Mouse (Mus musculus): ENCODE results near the gene Sfpq. TPM values are rescaled to one million over a fixed set of nuclear protein-coding genes. Genes with fewer than 3 reads are reported as not detected.
"Not testable (repeated sequence)": the region's sequence is repeated elsewhere in the genome, so short reads cannot be mapped to it uniquely, and the experiment has no call there.

Sfpq gene
- polyA plus RNA-seq, 1 experiment from 2014 or later: 155 TPM

DNA sequence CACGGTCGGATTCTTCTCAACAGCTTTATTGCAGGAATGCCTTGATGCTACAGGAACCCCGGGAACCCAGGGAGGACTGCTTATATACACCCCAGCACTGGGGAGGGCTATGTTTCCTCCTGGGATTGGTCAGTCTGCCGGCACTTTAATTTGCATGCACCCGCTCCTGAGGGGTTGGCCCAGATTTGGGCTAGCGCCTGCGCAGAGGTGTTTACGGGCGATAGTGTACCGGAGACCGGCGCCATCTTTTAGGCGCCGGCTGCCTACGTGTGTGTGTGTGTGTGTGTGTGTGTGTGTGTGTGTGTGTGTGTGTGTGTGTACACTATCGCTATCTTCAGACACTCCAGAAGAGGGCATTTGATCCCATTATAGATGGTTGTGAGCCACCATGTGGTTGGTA, 21.8 kb upstream of the Sfpq start:
- WGBS: 94% methylated on average over 16 of the region's 16 CpGs

DNA sequence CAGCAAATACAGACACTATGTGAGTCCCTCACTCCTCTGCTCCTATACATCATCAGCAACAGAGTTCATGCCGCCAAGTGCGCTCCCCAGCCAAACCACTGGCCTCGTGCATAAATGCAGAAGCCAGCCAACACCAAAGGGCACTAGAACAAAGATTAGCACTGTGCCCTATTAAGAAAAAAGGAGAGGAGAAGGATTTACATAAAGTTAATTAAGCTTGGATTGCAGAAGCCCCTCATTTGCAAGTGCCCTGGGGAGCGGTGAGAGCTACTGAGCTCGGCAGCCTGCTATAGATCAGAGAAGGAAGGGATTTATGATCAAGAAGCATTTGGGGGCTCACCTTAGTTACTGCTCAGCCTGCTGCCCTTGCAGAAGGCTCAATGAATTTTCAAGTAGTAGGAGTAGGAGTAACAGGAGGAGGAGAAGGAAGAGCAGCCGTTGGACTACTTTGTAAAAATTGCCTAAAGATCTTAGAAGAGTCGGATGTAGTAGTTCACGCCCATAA, 20.5 kb upstream of the Sfpq start:
- Histone ChIP-seq H3K27ac (ENCODE audit: low read depth, low read length) (no peak overlapping the region), H3K9me3 (ENCODE audit: control insufficient read depth, low read length) (no peaks in the 10 kb centered on the region), H3K4me1 (ENCODE audit: control insufficient read depth, insufficient read depth, low read length) (no peaks in the 10 kb centered on the region), H3K9ac (ENCODE audit: low read length) (no peak overlapping the region), H3K4me3 (ENCODE audit: low read depth, low read length) (no peak overlapping the region), H3K36me3 (ENCODE audit: control insufficient read depth, insufficient read depth, low read length) (no peaks in the 10 kb centered on the region), H3K4me2 (ENCODE audit: low read depth) (no peak overlapping the region), H3K27me3 (ENCODE audit: control insufficient read depth, insufficient read depth, low read length) (no peaks in the 10 kb centered on the region)
- no peak for DNase-seq (ENCODE audit: low spot score)
- no peak for ATAC-seq (ENCODE audit: insufficient read depth, low FRiP score, low TSS enrichment)
- WGBS: 38% methylated on average over 8 of the region's 8 CpGs

More for the DNA sequence above, 21.8 kb upstream of the Sfpq start:
- not testable (repeated sequence) for H3K27ac ChIP-seq (ENCODE audit: low read depth, low read length); H3K4me3 ChIP-seq (ENCODE audit: low read depth, low read length); H3K9ac ChIP-seq (ENCODE audit: low read length); ATAC-seq (ENCODE audit: insufficient read depth, low FRiP score, low TSS enrichment); H3K4me1 ChIP-seq (ENCODE audit: control insufficient read depth, insufficient read depth, low read length); H3K27me3 ChIP-seq (ENCODE audit: control insufficient read depth, insufficient read depth, low read length); DNase-seq (ENCODE audit: low spot score); H3K36me3 ChIP-seq (ENCODE audit: control insufficient read depth, insufficient read depth, low read length); H3K9me3 ChIP-seq (ENCODE audit: control insufficient read depth, low read length); H3K4me2 ChIP-seq (ENCODE audit: low read depth)

DNA sequence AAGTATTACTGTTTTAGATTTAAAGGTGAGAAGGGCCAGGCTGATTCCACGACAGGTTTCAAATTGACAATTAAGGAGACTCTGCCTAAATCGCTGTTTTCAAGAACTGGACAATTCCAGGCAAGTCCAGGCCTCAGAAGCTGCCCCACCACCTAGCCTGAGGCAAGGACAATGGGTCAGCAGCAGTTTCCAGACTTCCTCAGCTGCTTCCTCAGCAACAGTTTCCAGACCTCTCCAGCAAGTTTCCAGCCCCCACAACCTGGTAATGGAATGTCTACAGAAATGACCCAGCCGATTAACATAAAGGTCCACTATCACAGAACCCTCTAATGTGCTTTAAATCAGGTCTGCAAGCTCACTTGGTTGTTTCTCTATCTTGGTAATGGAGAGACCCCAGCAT, 16.7 kb upstream of the Sfpq start:
- Histone ChIP-seq H3K4me3 (ENCODE audit: low read depth, low read length) (no peak overlapping the region), H3K9me3 (ENCODE audit: control insufficient read depth, low read length) (no peaks in the 10 kb centered on the region), H3K9ac (ENCODE audit: low read length) (no peak overlapping the region), H3K36me3 (ENCODE audit: control insufficient read depth, insufficient read depth, low read length) (no peaks in the 10 kb centered on the region), H3K27ac (ENCODE audit: low read depth, low read length) (no peak overlapping the region), H3K4me1 (ENCODE audit: control insufficient read depth, insufficient read depth, low read length) (no peaks in the 10 kb centered on the region), H3K27me3 (ENCODE audit: control insufficient read depth, insufficient read depth, low read length) (no peaks in the 10 kb centered on the region), H3K4me2 (ENCODE audit: low read depth) (no peak overlapping the region)
- ATAC-seq (ENCODE audit: insufficient read depth, low FRiP score, low TSS enrichment) (no peak; the same call in 1 of the 2 replicates), DNase-seq (ENCODE audit: low spot score) (no peak)
- 83% methylated on average over 3 of the region's 3 CpGs for WGBS

DNA sequence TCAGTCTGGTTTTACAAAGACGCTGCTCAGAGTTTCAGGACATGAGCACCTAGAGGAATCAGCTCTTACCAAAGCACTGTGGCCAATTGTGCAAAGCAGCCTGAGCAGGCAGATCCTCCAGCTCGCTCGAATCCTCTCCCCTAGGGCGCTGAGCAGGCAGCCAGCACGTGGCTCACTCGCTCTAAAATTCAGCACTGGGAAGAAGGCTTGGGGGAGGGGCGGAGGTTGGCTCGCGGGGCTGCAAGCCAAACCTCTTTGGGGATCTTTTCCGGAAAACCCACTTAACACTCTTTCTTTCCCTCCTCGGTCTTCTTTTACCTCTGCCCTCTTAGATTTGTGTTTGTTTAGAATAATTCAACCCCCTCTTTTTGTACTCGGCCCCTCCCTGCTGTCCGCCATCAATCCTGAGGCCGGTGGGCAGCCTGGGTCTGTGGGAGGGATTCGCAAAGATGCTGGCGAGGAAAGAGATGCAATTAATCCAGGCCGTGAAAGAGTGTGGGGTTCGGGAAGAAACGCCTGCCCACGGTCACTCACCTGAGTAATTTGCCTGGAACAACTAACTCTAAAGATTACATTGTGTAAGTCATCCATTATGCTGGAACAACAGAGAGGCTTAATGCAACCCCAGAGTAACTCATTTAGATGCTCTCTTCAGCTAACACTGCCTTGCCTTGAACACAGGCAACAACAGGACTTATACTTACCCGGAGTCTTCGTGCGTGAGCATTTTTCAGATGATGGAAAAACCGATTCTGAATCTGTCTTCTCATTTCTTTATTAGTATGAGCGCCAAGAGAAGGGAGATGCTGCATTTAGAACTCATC, 15.8 kb upstream of the Sfpq start:
- 16% methylated on average over 25 of the region's 25 CpGs for WGBS
- DNase-seq (ENCODE audit: low spot score): peak; percentile 84
- Histone ChIP-seq H3K36me3 (ENCODE audit: control insufficient read depth, insufficient read depth, low read length) (no peaks in the 10 kb centered on the region), H3K4me2 (ENCODE audit: low read depth) (peak overlapping the region; percentile 53), H3K4me1 (ENCODE audit: control insufficient read depth, insufficient read depth, low read length) (no peaks in the 10 kb centered on the region), H3K4me3 (ENCODE audit: low read depth, low read length) (peak overlapping the region; percentile 31), H3K9me3 (ENCODE audit: control insufficient read depth, low read length) (no peaks in the 10 kb centered on the region), H3K27me3 (ENCODE audit: control insufficient read depth, insufficient read depth, low read length) (no peaks in the 10 kb centered on the region), H3K27ac (ENCODE audit: low read depth, low read length) (0 out of 2 replicates have a peak overlapping the region, but pooled peaks have one; percentile 34), H3K9ac (ENCODE audit: low read length) (peak overlapping the region; percentile 67)
- ATAC-seq (ENCODE audit: insufficient read depth, low FRiP score, low TSS enrichment): peak; percentile 38; the same call in 1 of the 2 replicates

DNA sequence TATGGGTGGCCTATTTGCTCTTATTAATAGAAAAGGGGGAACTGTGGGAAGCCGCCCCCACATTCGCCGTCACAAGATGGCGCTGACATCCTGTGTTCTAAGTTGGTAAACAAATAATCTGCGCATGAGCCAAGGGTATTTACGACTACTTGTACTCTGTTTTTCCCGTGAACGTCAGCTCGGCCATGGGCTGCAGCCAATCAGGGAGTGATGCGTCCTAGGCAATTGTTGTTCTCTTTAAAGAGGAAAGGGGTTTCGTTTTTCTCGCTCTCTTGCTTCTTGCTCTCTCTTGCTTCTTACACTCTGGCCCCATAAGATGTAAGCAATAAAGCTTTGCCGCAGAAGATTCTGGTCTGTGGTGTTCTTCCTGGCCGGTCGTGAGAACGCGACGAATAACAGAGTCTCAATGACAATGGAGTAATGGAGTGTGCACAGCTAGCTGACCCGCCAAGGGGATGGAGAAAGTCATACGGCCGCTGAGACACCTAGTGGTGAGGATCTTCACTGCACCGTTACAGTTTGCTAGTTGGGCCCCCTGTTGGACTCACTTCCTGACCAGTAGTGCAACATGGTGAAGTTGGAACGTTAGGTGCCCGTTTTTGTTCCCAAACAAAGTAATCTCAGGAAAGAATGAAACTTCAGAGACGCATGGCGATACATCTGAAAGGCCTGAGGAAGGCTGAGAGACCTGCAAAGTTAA, 5.7 kb upstream of the Sfpq start:
- H3K36me3 ChIP-seq (ENCODE audit: control insufficient read depth, insufficient read depth, low read length); H3K27ac ChIP-seq (ENCODE audit: low read depth, low read length); H3K4me3 ChIP-seq (ENCODE audit: low read depth, low read length); H3K27me3 ChIP-seq (ENCODE audit: control insufficient read depth, insufficient read depth, low read length); H3K4me1 ChIP-seq (ENCODE audit: control insufficient read depth, insufficient read depth, low read length); H3K4me2 ChIP-seq (ENCODE audit: low read depth); H3K9ac ChIP-seq (ENCODE audit: low read length); H3K9me3 ChIP-seq (ENCODE audit: control insufficient read depth, low read length): not testable (repeated sequence)
- 17% methylated on average over 14 of the region's 26 CpGs for WGBS
- peak; percentile 88 for DNase-seq (ENCODE audit: low spot score)
- ATAC-seq (ENCODE audit: insufficient read depth, low FRiP score, low TSS enrichment): peak; percentile 82

DNA sequence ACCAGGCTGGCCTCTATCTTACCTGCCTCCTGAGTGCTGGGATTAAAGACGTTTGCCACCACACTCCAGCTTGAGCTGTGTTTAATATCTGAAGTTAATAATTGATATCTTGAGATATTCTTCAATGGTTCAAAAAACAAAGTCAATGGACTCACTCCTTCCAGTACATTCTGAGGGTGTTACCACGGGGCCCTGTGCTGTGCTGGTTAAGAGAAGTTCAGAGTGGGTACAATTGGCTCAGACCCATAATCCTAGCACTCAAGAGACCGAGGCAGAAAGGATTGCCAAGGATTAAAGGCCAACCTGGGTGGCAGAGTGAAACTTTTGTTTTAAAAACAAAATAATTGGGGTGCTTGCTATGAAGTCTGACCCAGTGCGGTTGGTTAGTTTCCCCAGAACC, 4.8 kb upstream of the Sfpq start:
- no peak for DNase-seq (ENCODE audit: low spot score)
- no peak for ATAC-seq (ENCODE audit: insufficient read depth, low FRiP score, low TSS enrichment)
- Histone ChIP-seq H3K4me3 (ENCODE audit: low read depth, low read length) (no peak overlapping the region), H3K9me3 (ENCODE audit: control insufficient read depth, low read length) (no peaks in the 10 kb centered on the region), H3K9ac (ENCODE audit: low read length) (no peak overlapping the region), H3K4me2 (ENCODE audit: low read depth) (no peak overlapping the region), H3K4me1 (ENCODE audit: control insufficient read depth, insufficient read depth, low read length) (no peaks in the 10 kb centered on the region), H3K36me3 (ENCODE audit: control insufficient read depth, insufficient read depth, low read length) (no peaks in the 10 kb centered on the region), H3K27ac (ENCODE audit: low read depth, low read length) (no peak overlapping the region), H3K27me3 (ENCODE audit: control insufficient read depth, insufficient read depth, low read length) (no peaks in the 10 kb centered on the region)
- 88% methylated on average over 4 of the region's 4 CpGs for WGBS

DNA sequence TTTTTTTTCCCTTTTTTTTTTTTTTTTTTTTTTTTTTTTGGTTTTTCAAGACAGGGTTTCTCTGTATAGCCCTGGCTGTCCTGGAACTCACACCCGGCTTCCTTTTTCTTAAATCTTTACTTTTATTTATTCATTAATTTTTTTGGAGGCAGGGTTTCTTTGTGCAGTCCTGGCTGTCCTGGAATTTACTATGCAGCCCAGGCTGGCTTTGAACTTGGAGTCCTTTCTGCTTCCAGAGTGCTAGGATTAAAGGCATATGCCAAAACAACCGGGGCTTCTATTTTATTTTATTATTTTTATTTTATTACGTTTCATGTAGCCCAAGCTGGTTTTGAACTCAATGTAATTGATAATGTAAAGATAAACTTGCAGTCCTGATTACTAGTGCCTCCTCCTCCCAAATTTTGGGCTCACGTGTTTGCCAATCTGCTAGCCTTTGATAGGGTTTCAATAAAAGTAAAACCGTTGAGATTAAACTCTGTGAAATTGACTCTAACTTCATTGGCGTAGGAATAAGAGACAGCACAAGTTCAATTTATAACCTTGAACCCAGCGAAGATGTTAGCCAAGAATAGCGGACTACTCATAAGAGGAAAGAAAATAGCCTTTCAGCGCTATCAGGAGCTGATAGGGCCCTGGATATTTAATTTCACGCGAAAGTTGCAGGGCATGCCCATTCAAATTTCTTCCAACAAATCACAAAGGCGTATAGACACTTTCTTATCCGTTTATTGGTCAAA, 543 bp upstream of the Sfpq start:
- DNase-seq (ENCODE audit: low spot score) (no peak), ATAC-seq (ENCODE audit: insufficient read depth, low FRiP score, low TSS enrichment) (no peak)
- no peak overlapping the region for H3K27ac ChIP-seq (ENCODE audit: low read depth, low read length)
- H3K4me2 ChIP-seq (ENCODE audit: low read depth): peak overlapping the region; percentile 33
- peaks cover 2% of the 10 kb centered on the region; the same call in 1 of the 2 replicates for H3K36me3 ChIP-seq (ENCODE audit: control insufficient read depth, insufficient read depth, low read length)
- peaks cover 13% of the 10 kb centered on the region for H3K4me1 ChIP-seq (ENCODE audit: control insufficient read depth, insufficient read depth, low read length)
- no peaks in the 10 kb centered on the region for H3K9me3 ChIP-seq (ENCODE audit: control insufficient read depth, low read length)
- peak overlapping the region; percentile 100 for H3K4me3 ChIP-seq (ENCODE audit: low read depth, low read length)
- H3K9ac ChIP-seq (ENCODE audit: low read length): no peak overlapping the region
- no peaks in the 10 kb centered on the region for H3K27me3 ChIP-seq (ENCODE audit: control insufficient read depth, insufficient read depth, low read length)
- 12% methylated on average over 13 of the region's 13 CpGs for WGBS

DNA sequence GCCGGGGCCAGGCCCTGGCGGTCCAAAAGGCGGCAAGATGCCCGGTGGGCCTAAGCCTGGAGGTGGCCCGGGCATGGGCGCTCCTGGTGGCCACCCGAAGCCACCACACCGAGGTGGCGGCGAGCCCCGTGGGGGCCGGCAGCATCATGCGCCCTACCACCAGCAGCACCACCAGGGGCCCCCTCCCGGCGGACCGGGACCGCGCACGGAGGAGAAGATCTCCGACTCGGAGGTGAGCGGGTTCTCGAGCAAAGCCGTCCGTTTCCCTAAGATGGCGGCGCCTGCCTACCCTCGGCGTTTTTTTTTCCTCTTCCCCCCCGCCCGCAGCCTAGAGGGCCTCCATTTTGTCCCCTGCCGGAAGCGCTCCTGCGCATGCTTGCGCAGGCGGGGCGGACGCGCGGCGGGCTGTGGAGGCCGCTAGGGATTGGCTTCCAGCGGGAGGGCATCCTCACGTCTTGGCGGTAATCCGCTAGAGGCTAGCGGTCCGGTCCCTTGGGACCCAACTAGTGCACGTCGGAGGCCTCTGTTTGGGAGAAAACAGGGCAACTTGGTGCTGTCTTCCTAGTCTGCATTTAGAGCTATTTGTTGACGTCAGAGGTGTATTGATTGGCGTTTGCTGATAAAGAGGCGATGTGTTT, 984 bp downstream of the Sfpq start:
- H3K4me3 ChIP-seq (ENCODE audit: low read depth, low read length): peak overlapping the region; percentile 100
- peaks cover 13% of the 10 kb centered on the region for H3K4me1 ChIP-seq (ENCODE audit: control insufficient read depth, insufficient read depth, low read length)
- H3K27me3 ChIP-seq (ENCODE audit: control insufficient read depth, insufficient read depth, low read length): no peaks in the 10 kb centered on the region
- DNase-seq (ENCODE audit: low spot score): peak; percentile 92
- peak; percentile 53 for ATAC-seq (ENCODE audit: insufficient read depth, low FRiP score, low TSS enrichment)
- H3K36me3 ChIP-seq (ENCODE audit: control insufficient read depth, insufficient read depth, low read length): peaks cover 7% of the 10 kb centered on the region; the same call in 1 of the 2 replicates
- peak overlapping the region; percentile 84 for H3K4me2 ChIP-seq (ENCODE audit: low read depth)
- peak overlapping the region; percentile 97 for H3K27ac ChIP-seq (ENCODE audit: low read depth, low read length)
- no peaks in the 10 kb centered on the region for H3K9me3 ChIP-seq (ENCODE audit: control insufficient read depth, low read length)
- WGBS: 0% methylated on average over 53 of the region's 53 CpGs
- H3K9ac ChIP-seq (ENCODE audit: low read length): peak overlapping the region; percentile 100

All from neural tube, embryonic 11.5 days (tissue).